Comparison of ENCODE assay signal across 8 mouse cellular contexts in the genomic region with DNA sequence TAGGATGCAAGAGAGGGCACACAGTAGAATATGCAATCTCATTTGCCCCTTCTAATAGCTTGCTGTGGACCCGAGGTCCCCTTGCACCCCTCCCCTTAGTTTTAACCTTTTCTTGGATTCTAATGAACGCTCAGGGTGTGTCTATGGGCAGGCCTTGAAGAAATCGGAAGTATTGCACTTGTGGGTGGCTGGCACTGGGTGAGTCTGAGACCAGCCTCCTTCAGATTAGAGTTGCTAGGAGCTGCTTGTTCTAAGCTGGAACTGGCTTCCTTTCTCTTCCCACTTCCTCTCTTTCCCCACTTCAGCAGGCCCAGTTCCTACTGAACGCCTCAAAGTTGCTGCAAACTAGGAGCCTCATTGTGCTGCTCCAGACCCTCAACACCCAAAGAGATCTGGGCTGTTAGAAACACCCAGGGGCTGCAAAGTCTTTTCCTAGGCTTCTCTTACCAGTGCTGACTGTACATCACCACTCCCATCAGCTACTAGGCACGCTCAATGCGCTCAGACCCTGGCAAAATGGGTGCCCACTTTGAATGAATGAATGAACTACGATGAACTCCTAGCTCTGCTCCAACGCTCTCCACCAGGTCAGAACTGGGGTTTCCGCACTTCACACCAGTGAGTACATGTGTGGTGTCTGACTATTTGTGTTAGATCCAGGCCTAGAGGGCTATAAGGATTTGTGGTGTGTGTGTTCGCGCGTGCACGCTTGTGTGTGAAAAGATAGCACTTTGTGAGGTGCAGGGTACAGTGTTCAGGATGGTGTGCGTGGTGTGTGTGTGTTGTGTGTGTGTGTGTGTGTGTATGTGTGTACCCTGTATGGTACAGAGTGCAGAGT. TPM values are rescaled to one million over a fixed set of nuclear protein-coding genes. Genes with fewer than 3 reads are reported as not detected.
DNase-seq lines count a peak whose midpoint lies in the region; ATAC-seq and TF ChIP-seq lines count a peak whose summit lies in the region.

No protein-coding gene starts in this region.

- H3K27ac ChIP-seq in testis, adult 2 months (ENCODE audit: control insufficient read depth, insufficient read depth, low read depth, low read length) = peak overlapping the region; percentile 26; the same call in 1 of the 2 replicates

- no peaks in the 10 kb centered on the region for H3K27me3 ChIP-seq in testis, adult 2 months (ENCODE audit: control insufficient read depth, insufficient read depth, low read length)

- ATAC-seq in hematopoietic stem cell, adult 5-6 weeks (replicated peaks in 1 of 2; ENCODE audit: insufficient read depth in 1 of 2, low FRiP score in 2 of 2, low TSS enrichment in 1 of 2, low read depth in 1 of 2, poor library complexity in 2 of 2, severe bottlenecking in 2 of 2) = peak; percentile 51 to 59; a peak in 1 of 4 replicates

- peaks cover 16% of the 10 kb centered on the region for H3K4me1 ChIP-seq in testis, adult 2 months (ENCODE audit: control insufficient read depth, insufficient read depth, low read length)

- TF ChIP-seq POLR2A in testis, adult 2 months (IDR thresholded peaks at IDR 0.05; ENCODE audit: control insufficient read depth, low read depth, low read length) = no peak

- peak overlapping the region; percentile 87 for H3K4me3 ChIP-seq in testis, adult 2 months (ENCODE audit: control insufficient read depth, low read depth, low read length)

- no peaks in the 10 kb centered on the region for H3K36me3 ChIP-seq in testis, adult 2 months (ENCODE audit: control insufficient read depth, insufficient read depth, low read length)

- no peak for DNase-seq in testis, postnatal 14 days (ENCODE audit: low spot score)
- DNase-seq in lung, postnatal 25 days (ENCODE audit: low spot score) = peak; percentile 16
- no peak for DNase-seq in adrenal gland, adult 2 months
- DNase-seq in T-cell, adult 2 months (ENCODE audit: low spot score) = no peak
- DNase-seq in spleen, postnatal 10 days (ENCODE audit: low spot score in 2 of 2) = no peak
- DNase-seq in Muller cell, postnatal 12 days (ENCODE audit: inconsistent ontology term) = no peak

- no peak for TF ChIP-seq CTCF in testis, adult 2 months (IDR thresholded peaks at IDR 0.05; ENCODE audit: control insufficient read depth, insufficient read depth, insufficient replicate concordance, low read depth, low read length)

RNA-seq across cellular contexts. Expression of gene Dock1, which starts 0.8 kb away (rescaled TPM):
- 2.1 and 2.2 TPM in 2 replicates for polyA plus RNA-seq in testis, adult 2 months (2012; rRNA removed)
- total RNA-seq in hematopoietic stem cell, adult 5-6 weeks (2017) = 15.4 and 15.5 TPM in 2 replicates
- total RNA-seq in adrenal gland, adult 2 months (2021) = 100 to 1,000 TPM; 116 to 174 TPM
- 17.5 and 25.8 TPM in 2 replicates for polyA plus RNA-seq in adrenal gland, adult 2 months (2012; rRNA removed)
